Mouse (Mus musculus) erythroblast, adult 5-6 weeks (primary cell): ENCODE data around the gene Rab34. TPM values are rescaled to one million over a fixed set of nuclear protein-coding genes. Genes with fewer than 3 reads are reported as not detected.

Experiments
- ATAC-seq: replicated peaks from 2 replicates; pipeline ENCODE4 v1.8.0; 2016; ENCODE audit warnings: moderate number of reproducible peaks, mild to moderate bottlenecking, moderate TSS enrichment, inconsistent platforms; ENCODE audit not compliant: poor library complexity, low FRiP score, severe bottlenecking
- total RNA-seq, 2 experiments: library from RNA; stranded (forward) in 1 of 2; stranded (reverse) in 1 of 2; fragments of 150-400 nt in 1 of 2; fragments of 200-764, 138-1000 nt in 1 of 2; gene quantifications; 2 replicates each; pipeline versions ENCODE4 v1.2.3 to v1.2.4; 2015 to 2017; ENCODE audit warnings: low replicate concordance in 2 of 2

The Rab34 gene
- total RNA-seq, 2 experiments from 2014 or later, result 9.9 TPM; not detected in 1

DNA sequence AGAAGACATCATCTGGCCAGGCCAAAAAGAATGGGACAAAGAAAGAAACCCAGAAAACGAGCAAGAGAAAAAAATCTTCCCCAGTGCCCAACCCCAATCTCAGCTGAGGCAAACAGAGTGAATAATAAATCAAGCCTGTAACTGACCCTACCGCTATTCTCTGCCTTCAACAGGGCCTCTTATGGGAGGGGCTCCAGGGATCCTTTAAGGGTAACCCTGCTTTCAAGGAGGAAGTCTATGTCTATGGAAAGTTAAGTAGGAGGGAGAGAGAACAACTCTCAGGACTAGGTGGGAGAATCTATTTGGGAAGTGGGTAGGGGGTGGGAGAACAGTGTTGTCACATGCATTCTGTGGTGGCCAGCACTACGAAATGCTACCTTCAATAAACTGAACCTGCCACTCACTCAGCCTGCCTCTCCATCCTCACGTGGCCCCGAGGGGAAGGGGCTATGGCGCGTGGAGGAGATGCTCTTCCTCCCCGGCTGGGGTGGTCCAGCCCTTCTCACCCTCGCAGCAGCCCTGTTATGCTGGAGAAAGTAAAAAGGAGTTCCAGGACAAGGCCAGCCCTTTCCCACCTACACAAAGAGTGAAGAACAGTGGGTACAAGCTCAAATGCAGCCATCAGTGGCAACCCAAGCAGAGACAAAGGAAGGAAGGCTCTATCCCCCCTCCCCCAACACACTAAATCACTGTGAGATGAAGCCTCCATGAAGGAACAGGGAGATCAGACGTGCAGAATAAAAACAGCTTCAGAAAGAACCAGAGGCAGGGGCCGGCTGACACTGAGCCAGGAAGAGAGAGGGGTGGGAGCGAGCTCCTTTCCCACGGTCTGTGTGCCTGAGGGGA, 17.4 kb downstream of the Rab34 start:
- no peak for ATAC-seq

DNA sequence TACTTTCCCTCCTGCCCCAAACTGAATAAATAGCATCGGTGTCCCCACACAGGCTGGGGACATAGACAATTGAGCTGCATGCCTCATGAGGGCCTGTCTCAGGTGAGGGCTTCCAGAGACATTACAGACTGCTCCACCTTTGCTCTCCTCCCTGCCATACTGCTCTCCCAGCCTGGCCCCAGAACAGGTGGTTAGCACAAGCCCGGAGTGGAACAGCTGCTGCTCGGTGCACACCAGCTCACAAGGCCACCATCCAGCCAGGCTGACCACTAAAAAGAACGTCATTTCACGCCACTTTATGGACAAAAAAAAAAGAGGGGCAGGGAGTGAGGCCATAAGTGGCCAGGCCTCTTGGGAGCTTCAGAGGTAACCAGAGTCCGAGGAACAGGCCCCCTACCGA, 19.0 kb downstream of the Rab34 start:
- ATAC-seq, result no peak

DNA sequence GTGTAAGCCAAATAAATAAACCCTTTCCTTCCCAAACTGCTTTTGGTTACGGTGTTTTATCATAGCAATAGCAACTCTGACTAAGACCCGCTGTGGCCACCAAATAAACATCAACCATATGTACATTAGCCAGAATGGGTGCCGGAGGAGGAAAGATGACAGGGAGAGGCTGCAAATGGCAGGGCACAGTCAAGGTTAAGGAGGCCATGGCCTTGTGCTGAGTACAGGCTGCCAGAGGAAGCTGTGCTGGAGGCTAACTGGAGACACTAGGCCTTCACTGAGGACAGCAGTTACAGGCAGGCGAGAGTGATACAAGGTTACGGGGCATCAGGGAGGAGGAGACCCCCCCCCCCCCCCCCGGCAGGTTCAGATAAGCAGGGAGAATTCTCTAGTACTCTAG, 21.7 kb downstream of the Rab34 start:
- ATAC-seq, result no peak

DNA sequence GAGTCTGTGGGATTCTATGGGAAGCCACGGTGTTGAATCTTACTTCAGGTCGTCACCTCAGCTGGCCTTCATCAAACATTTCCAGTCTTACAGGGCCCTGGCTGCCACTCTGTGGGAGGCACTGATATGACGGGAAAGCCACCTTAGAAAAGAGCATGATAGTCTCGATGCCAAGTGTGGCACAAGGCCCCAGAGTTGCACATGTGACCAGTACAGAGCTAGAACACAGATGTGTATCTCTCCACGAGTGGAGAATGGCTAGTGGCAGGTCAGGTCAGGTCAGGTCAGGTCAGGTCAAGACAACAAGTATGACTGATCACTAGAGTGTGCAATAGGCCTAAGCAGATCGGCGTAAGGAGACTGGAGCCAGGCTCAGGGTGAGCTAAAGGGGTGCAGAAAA, 22.4 kb downstream of the Rab34 start:
- no peak for ATAC-seq

DNA sequence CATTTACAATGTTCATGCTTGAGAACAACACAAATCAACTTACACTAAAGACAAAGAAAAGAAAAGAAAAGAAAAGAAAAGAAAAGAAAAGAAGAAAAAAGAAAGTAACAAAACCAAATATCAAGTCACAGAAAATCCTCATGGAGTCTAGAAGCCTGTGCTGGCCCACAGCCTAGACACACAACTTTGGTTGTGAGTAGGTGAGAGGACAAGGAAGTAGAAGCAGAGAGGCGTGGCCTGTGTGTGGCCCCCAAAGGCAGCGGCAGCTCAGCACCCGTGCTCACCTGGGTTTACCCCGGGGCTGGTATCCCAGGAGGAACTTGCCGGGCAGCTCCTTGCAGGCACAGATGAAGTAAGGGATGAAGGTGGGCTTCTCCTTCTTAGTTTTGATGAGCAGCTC, 23.3 kb downstream of the Rab34 start:
- ATAC-seq, result no peak

DNA sequence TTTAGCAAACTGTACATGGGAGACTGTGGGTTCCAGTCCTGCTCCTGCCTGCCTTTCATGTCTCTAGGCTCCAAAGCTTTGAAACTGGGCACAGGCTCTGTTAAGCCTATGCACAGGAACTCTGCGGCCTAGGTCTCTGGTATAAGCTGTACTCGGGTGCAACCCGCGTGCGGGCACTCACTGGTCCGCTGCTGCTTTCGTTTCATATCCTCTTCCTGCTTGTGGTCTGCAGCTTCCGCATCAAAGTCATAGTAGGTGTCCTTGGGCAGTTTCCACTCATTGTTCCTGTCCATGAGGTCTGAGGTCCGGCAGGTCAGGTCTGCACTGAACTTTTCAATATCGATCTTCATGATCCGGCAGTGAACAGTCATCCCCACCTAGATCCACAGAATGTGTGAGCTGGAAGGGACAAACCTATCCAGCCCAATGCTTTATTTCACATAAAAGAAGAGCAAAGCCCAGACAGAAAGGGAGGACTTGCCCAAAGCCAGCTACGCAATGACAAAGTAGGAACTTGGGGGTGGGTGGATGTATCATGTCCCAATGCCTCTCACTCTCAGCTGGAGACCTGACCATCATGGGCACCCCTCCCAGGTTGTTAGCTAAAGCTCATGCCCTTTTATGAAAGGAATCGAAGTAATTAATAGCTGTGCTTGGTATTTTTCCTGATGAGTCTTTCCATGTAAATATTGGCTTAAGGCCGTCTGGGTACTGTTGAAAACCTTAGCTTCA, 25.0 kb downstream of the Rab34 start:
- ATAC-seq, result no peak

DNA sequence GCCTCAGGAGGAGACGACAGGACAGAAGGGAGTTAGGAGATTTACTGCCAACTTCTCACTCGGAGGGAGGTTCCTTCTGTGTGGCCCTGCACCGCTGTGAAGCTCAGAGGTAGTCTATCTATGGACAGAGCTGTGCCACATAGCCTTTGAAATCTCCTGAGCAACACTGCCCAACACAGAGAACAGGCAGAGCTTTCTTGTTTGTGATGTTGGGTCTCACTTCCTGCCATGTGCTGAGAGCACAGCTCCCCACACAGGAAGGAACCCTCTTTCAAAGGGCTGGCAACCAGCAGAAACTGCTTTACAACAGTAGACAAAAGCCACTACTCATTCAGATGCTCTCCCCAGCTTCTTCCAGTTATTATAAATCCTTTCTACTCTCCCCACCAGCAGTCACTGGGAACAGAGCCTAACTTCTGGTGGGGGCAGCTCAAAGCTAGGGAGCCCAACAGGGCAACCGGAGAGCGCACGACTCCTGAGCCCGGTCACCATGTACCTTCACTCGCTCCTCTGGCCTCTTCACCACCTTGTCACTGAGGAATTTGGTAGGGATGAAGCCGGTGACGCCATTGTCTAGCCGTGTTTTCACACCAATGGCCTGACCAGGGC, 27.6 kb downstream of the Rab34 start:
- no peak for ATAC-seq

DNA sequence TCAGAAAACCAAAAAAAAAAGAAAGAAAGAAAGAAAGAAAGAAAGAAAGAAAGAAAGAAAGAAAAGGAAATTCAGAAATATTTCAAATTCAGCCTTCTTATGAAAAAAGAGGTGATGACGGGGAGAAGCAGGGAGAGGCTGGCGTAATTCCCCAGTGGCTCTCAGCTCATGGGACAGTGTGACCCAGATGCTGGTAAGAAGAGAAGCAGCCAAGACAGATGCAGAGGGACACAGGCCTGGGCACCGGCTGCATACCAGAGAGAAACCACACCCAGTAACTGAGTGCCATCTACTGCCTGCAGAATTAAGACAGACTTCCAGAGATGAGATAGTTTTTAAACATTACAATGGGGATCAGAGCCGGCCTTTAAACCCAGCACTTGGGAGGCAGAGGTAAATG, 35.4 kb downstream of the Rab34 start:
- no peak for ATAC-seq

DNA sequence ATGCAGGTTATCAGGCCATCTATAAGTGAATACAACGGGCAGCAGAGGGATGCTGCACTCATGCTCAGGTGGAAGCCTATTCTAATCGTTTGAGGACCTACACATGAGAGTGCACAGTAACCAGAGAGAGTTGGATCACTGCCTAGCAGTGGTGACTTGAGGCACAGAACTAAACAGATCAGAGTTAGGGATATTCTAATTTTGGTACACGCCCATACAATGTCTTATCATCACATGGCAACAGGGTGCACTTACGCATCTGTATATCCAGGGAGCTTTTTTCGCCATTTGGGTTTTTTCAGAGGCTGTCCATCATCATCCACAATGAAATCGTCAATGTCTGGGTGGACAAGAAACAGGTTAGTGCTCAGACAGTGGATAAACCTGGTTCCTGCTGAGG, 43.3 kb downstream of the Rab34 start:
- ATAC-seq, result 0 out of 2 replicates have a peak, but pooled peaks have one; percentile 19

DNA sequence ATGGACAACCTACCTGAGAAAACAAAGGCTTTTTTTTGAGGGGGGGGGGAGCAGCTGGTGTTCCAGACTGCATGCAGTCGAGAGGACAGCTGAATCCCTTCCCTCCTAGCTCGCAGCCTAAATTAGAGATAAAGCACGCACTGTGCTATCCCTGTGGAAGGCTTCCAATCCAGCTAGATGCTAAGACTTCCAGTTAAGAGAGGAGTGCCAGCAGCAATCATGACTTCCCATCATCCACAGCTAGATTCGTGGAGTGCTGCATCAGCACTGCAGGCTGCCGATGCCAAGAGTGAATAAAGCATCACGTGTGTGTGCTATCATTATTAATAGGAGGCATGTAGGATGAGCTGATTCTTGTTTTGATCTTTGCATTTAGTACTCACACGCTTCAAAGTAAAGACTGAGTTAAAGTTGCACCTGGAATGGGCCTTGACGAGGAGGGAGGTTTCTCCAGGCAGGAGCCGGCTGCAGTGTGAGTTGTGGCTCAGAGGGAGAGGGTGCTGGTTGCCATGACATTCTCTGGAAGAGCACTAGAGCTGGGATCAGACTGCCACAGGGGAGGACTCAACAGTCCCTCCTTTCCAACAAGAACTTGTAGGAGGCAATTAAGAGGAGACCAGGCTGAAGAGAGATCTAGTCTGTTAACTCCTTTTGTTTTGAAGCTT, 52.1 kb downstream of the Rab34 start:
- ATAC-seq, result no peak

Other genes with a start within 250 kb of the Rab34 start
- 19.9 and 24.2 TPM in 2 replicates for gene Phf12, start 205.7 kb upstream of the Rab34 start, total RNA-seq (2015; ENCODE audit: low replicate concordance)
- 9.8 and 11.5 TPM in 2 replicates for gene Phf12, start 205.7 kb upstream of the Rab34 start, total RNA-seq (2017; ENCODE audit: low replicate concordance)
- gene Dhrs13, start 156.2 kb upstream of the Rab34 start, total RNA-seq (2015; ENCODE audit: low replicate concordance), result 3.1 and 6.0 TPM in 2 replicates
- gene Dhrs13, start 156.2 kb upstream of the Rab34 start, total RNA-seq (2017; ENCODE audit: low replicate concordance), result 1.5 and 3.6 TPM in 2 replicates
- 14.2 and 31.5 TPM in 2 replicates for gene Flot2, start 150.5 kb upstream of the Rab34 start, total RNA-seq (2015; ENCODE audit: low replicate concordance)
- 22.5 and 24.7 TPM in 2 replicates for gene Flot2, start 150.5 kb upstream of the Rab34 start, total RNA-seq (2017; ENCODE audit: low replicate concordance)
- gene Eral1, start 108.0 kb upstream of the Rab34 start, total RNA-seq (2015; ENCODE audit: low replicate concordance), result 3.7 and 7.7 TPM in 2 replicates
- 3.9 and 7.0 TPM in 2 replicates for gene Eral1, start 108.0 kb upstream of the Rab34 start, total RNA-seq (2017; ENCODE audit: low replicate concordance)
- 10.2 and 14.8 TPM in 2 replicates for gene Fam222b, start 93.8 kb upstream of the Rab34 start, total RNA-seq (2015; ENCODE audit: low replicate concordance)
- gene Fam222b, start 93.8 kb upstream of the Rab34 start, total RNA-seq (2017; ENCODE audit: low replicate concordance), result 1.4 and 3.7 TPM in 2 replicates
- 2.1 and 3.6 TPM in 2 replicates for gene Traf4, start 22.8 kb upstream of the Rab34 start, total RNA-seq (2015; ENCODE audit: low replicate concordance)
- gene Traf4, start 22.8 kb upstream of the Rab34 start, total RNA-seq (2017; ENCODE audit: low replicate concordance), result 3.2 and 3.5 TPM in 2 replicates
- 9.6 and 12.1 TPM in 2 replicates for gene Nek8, start 11.8 kb upstream of the Rab34 start, total RNA-seq (2015; ENCODE audit: low replicate concordance)
- 5.7 and 16.7 TPM in 2 replicates for gene Nek8, start 11.8 kb upstream of the Rab34 start, total RNA-seq (2017; ENCODE audit: low replicate concordance)
- gene Tlcd1, start 11.7 kb upstream of the Rab34 start, total RNA-seq (2015; ENCODE audit: low replicate concordance), result 69.0 and 77.1 TPM in 2 replicates
- gene Tlcd1, start 11.7 kb upstream of the Rab34 start, total RNA-seq (2017; ENCODE audit: low replicate concordance), result 96.9 and 181 TPM in 2 replicates
- 792 and 815 TPM in 2 replicates for gene Rpl23a, start 4.8 kb upstream of the Rab34 start, total RNA-seq (2015; ENCODE audit: low replicate concordance)
- 585 and 685 TPM in 2 replicates for gene Rpl23a, start 4.8 kb upstream of the Rab34 start, total RNA-seq (2017; ENCODE audit: low replicate concordance)
- gene Proca1, start 5.0 kb downstream of the Rab34 start, total RNA-seq (2015; ENCODE audit: low replicate concordance), result 1.5 TPM in 1 of 2 replicates, not detected in the other
- gene Proca1, start 5.0 kb downstream of the Rab34 start, total RNA-seq (2017; ENCODE audit: low replicate concordance), result not detected in 2 replicates
- 18.8 and 19.4 TPM in 2 replicates for gene Sdf2, start 57.3 kb downstream of the Rab34 start, total RNA-seq (2015; ENCODE audit: low replicate concordance)
- 16.7 and 25.2 TPM in 2 replicates for gene Sdf2, start 57.3 kb downstream of the Rab34 start, total RNA-seq (2017; ENCODE audit: low replicate concordance)
- 9.0 and 14.8 TPM in 2 replicates for gene Supt6, start 57.6 kb downstream of the Rab34 start, total RNA-seq (2015; ENCODE audit: low replicate concordance)
- 17.5 and 22.7 TPM in 2 replicates for gene Supt6, start 57.6 kb downstream of the Rab34 start, total RNA-seq (2017; ENCODE audit: low replicate concordance)
- gene 2610507B11Rik, start 73.3 kb downstream of the Rab34 start, total RNA-seq (2015; ENCODE audit: low replicate concordance), result 17.3 and 36.3 TPM in 2 replicates
- 23.6 and 33.3 TPM in 2 replicates for gene 2610507B11Rik, start 73.3 kb downstream of the Rab34 start, total RNA-seq (2017; ENCODE audit: low replicate concordance)
- not detected in 2 replicates for gene BC030499, start 102.4 kb downstream of the Rab34 start, total RNA-seq (2015; ENCODE audit: low replicate concordance)
- gene BC030499, start 102.4 kb downstream of the Rab34 start, total RNA-seq (2017; ENCODE audit: low replicate concordance), result 0.43 TPM in 1 of 2 replicates, not detected in the other
- 12.3 and 20.3 TPM in 2 replicates for gene Spag5, start 113.1 kb downstream of the Rab34 start, total RNA-seq (2015; ENCODE audit: low replicate concordance)
- gene Spag5, start 113.1 kb downstream of the Rab34 start, total RNA-seq (2017; ENCODE audit: low replicate concordance), result 40.4 and 60.1 TPM in 2 replicates
- gene Aldoc, start 134.5 kb downstream of the Rab34 start, total RNA-seq (2015; ENCODE audit: low replicate concordance), result not detected in 2 replicates
- 0.28 TPM in 1 of 2 replicates, not detected in the other for gene Aldoc, start 134.5 kb downstream of the Rab34 start, total RNA-seq (2017; ENCODE audit: low replicate concordance)
- 3.3 and 10.0 TPM in 2 replicates for gene Pigs, start 140.0 kb downstream of the Rab34 start, total RNA-seq (2015; ENCODE audit: low replicate concordance)
- gene Pigs, start 140.0 kb downstream of the Rab34 start, total RNA-seq (2017; ENCODE audit: low replicate concordance), result 2.5 and 3.6 TPM in 2 replicates
- gene Unc119, start 155.1 kb downstream of the Rab34 start, total RNA-seq (2015; ENCODE audit: low replicate concordance), result 17.1 and 20.9 TPM in 2 replicates
- 9.6 and 15.0 TPM in 2 replicates for gene Unc119, start 155.1 kb downstream of the Rab34 start, total RNA-seq (2017; ENCODE audit: low replicate concordance)
- gene Foxn1, start 198.1 kb downstream of the Rab34 start, total RNA-seq (2015; ENCODE audit: low replicate concordance), result not detected in 2 replicates
- not detected in 2 replicates for gene Foxn1, start 198.1 kb downstream of the Rab34 start, total RNA-seq (2017; ENCODE audit: low replicate concordance)
- gene Slc13a2, start 233.8 kb downstream of the Rab34 start, total RNA-seq (2015; ENCODE audit: low replicate concordance), result 1.0 TPM in 1 of 2 replicates, not detected in the other
- gene Slc13a2, start 233.8 kb downstream of the Rab34 start, total RNA-seq (2017; ENCODE audit: low replicate concordance), result not detected in 2 replicates